Mouse (Mus musculus) limb, embryonic 11.5 days (tissue): ENCODE measurements around the gene Cacna2d1. TPM values are rescaled to one million over a fixed set of nuclear protein-coding genes. Genes with fewer than 3 reads are reported as not detected.

Experiments used
- ATAC-seq: fragments of 200-750 bp; cut with Nextera tagmentation; 2 replicates; pipeline ENCODE4 v1.8.0; 2017; ENCODE audit warnings: low read depth; ENCODE audit not compliant: insufficient number of reproducible peaks, low FRiP score, low TSS enrichment
- DNase-seq: peaks from one replicate; pipeline ENCODE4 v3.0.0-alpha.2; 2015; ENCODE audit warnings: low spot score
- H3K27ac ChIP-seq: fragments of 300-500 bp; sonication (generic); replicated peaks from 2 replicates; pipeline ENCODE4 v1.5.1; 2014; ENCODE audit warnings: low read depth, mild to moderate bottlenecking, low read length
- H3K27me3 ChIP-seq: fragments of 300-500 bp; sonication (generic); 2 replicates; pipeline ENCODE4 v1.6.1; 2014; ENCODE audit warnings: mild to moderate bottlenecking, low read length, mixed read lengths; ENCODE audit not compliant: control insufficient read depth, insufficient read depth
- H3K36me3 ChIP-seq: fragments of 300-500 bp; sonication (generic); 2 replicates; pipeline ENCODE4 v1.6.1; 2014; ENCODE audit warnings: mild to moderate bottlenecking, low read length, moderate library complexity, mixed read lengths; ENCODE audit not compliant: control insufficient read depth, insufficient read depth
- H3K4me1 ChIP-seq: fragments of 300-500 bp; sonication (generic); 2 replicates; pipeline ENCODE4 v1.6.1; 2014; ENCODE audit warnings: low read length, mixed read lengths; ENCODE audit not compliant: control insufficient read depth, insufficient read depth
- H3K4me2 ChIP-seq: fragments of 300-500 bp; sonication (generic); 2 replicates; pipeline ENCODE4 v1.6.1; 2014; ENCODE audit warnings: low read depth, mild to moderate bottlenecking, moderate library complexity; ENCODE audit not compliant: severe bottlenecking
- H3K4me3 ChIP-seq: fragments of 300-500 bp; sonication (generic); 2 replicates; pipeline ENCODE4 v1.5.1; 2014; ENCODE audit warnings: low read depth, low read length
- H3K9ac ChIP-seq: fragments of 300-500 bp; sonication (generic); 2 replicates; pipeline ENCODE4 v1.6.1; 2014; ENCODE audit warnings: mild to moderate bottlenecking, low read length
- H3K9me3 ChIP-seq: fragments of 300-500 bp; sonication (generic); 2 replicates; pipeline ENCODE4 v1.6.1; 2016; ENCODE audit warnings: low read length; ENCODE audit not compliant: control insufficient read depth
- WGBS: fragments of 180-500 bp; shearing (Covaris S2); extraction: QIAGEN DNeasy Blood & Tissue Kit; methylation state at CpG from one replicate; pipeline ENCODE4 v1.1.7; 2014; 5-methylcytosine and 5-hydroxymethylcytosine counted together
- polyA plus RNA-seq: library from polyadenylated mRNA; unstranded; fragments of >200 nt; fragmentation: Nextera tagmentation; extraction: Ambion mirVana; gene quantifications from 2 replicates; pipeline ENCODE4 v1.2.1, GENCODE M21; 2014

Gene Cacna2d1
- polyA plus RNA-seq, 1 experiment from 2014 or later = 9.5 TPM

DNA sequence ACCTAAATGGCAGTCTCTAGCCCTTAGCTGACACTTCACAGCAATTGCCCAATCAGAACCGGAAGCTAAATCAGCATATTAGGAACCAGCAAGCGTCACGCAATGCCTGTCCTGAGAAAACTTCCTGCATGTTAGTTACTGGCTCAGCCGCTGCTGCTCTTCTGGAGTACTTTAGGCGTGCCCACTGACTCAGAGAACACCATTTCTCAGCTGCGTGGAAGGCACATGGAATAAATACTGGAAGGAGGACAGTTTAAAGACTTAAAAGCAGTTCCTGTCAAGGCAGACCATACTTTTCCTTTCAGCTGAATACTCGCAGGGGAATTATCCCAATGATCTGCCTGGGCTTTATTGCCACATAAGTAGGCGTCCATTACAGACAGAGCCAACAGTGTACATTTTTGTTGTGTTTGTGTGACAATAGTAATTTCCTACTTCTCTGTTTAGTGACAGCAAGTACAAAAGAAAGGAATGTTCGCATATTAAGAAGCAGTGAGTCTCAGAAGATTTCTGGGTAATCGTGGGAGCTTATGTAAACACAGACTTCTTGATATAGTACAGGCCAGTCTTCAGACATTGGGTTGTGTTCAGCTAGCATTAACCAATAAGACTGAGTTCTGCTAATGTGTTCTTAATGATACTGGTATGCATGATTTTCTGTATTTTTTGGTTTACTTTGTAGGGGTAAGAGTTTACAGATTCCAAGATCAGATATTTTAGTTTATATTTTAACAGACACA lies 113.1 kb downstream of the Cacna2d1 start:
- no peak overlapping the region for H3K27ac ChIP-seq
- WGBS = 56% methylated on average over 10 of the region's 10 CpGs
- DNase-seq (no peak), ATAC-seq (no peak)
- no peak overlapping the region for H3K4me3 ChIP-seq
- no peaks in the 10 kb centered on the region for H3K4me1 ChIP-seq
- H3K27me3 ChIP-seq = no peaks in the 10 kb centered on the region
- H3K9me3 ChIP-seq = no peaks in the 10 kb centered on the region
- no peak overlapping the region for H3K9ac ChIP-seq
- H3K4me2 ChIP-seq = no peak overlapping the region
- H3K36me3 ChIP-seq = no peaks in the 10 kb centered on the region

DNA sequence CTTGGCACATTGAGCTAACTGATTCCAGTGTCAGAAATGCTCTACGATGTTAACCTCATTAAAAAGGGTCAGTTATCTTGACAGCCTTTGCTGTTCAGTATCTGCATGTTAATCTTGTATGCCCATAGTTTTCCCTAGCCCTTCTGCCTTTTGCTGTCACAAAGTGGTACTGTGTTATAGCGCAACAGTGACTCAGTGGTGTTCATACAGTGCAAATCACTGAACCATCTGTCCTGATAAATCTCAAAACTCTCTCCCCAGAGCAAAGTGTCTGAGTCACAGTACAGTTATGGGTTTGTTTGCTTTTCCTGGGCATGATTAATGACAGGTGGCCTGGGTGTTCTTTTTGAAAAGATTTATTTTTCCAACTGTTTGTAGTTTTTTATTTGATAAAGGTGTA lies 122.3 kb downstream of the Cacna2d1 start:
- Histone ChIP-seq H3K4me2 (no peak overlapping the region), H3K27me3 (no peaks in the 10 kb centered on the region), H3K9ac (no peak overlapping the region), H3K4me3 (no peak overlapping the region), H3K27ac (no peak overlapping the region), H3K9me3 (no peaks in the 10 kb centered on the region), H3K4me1 (no peaks in the 10 kb centered on the region), H3K36me3 (no peaks in the 10 kb centered on the region)
- no peak for ATAC-seq
- no peak for DNase-seq
- WGBS = 61% methylated on average over 2 of the region's 2 CpGs

DNA sequence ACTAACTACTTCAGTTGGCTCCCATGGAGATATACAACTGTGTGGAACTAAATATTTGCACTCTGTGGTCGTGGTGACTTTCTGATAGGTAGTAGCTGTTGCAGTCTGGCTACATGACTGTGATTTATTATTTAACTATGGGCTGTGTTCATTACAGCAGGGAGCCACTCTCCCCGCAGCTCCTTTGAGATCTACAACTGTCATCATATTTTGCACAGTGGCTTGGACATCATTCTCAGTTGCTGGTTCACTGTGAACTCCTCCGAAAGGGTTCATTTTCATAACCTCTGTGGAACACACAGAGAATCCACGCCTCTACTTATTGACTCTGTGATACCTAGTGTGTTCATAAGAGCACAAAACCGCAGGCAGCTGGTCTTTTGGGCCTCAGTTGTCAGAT lies 128.3 kb downstream of the Cacna2d1 start:
- no peaks in the 10 kb centered on the region for H3K27me3 ChIP-seq
- H3K4me2 ChIP-seq = no peak overlapping the region
- H3K4me1 ChIP-seq = no peaks in the 10 kb centered on the region
- no peaks in the 10 kb centered on the region for H3K36me3 ChIP-seq
- H3K9me3 ChIP-seq = no peaks in the 10 kb centered on the region
- H3K27ac ChIP-seq = no peak overlapping the region
- no peak overlapping the region for H3K4me3 ChIP-seq
- ATAC-seq (no peak), DNase-seq (no peak)
- H3K9ac ChIP-seq = no peak overlapping the region
- 54% methylated on average over 5 of the region's 5 CpGs for WGBS

DNA sequence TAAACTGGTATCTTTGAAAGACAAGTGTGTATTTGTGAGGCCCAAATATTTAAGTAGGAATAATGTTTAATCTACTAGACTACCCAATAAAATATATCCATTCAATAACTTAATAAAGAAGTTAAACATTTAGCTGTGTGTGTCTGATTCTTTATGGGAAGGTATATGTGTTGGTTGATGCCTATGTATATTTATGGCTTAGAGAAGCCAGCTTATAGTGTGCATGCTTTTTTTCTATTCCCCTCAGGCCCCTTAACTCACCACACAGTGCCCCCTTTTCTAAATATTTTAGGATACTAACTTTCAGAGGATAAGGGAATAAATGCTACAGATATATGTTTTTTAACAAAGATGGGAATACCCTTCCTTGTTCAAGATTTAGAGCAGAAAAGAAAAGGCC lies 128.8 kb downstream of the Cacna2d1 start:
- DNase-seq = no peak
- Histone ChIP-seq H3K4me2 (no peak overlapping the region), H3K4me3 (no peak overlapping the region), H3K4me1 (no peaks in the 10 kb centered on the region), H3K9ac (no peak overlapping the region), H3K27me3 (no peaks in the 10 kb centered on the region), H3K27ac (no peak overlapping the region), H3K36me3 (no peaks in the 10 kb centered on the region), H3K9me3 (no peaks in the 10 kb centered on the region)
- no peak for ATAC-seq

DNA sequence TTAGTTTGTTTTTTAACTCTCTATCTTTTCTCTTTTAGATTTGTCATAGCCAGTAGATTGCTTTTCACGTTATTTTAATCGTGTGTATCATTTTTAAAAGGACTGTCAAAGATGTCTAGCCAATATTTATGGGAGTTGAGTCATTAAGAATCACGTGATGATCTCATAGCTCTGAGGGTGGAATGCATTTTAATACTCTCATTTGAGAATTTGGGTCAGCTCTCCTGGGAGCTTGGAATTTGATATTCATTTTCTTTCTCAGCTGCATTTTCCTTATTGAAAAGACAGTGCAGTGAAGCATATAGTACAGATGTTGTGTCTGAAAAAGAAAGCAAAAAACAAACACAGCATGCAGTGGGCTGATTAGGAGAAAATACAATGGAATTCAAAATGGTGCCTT lies 129.5 kb downstream of the Cacna2d1 start:
- Histone ChIP-seq H3K9ac (no peak overlapping the region), H3K4me1 (no peaks in the 10 kb centered on the region), H3K4me3 (no peak overlapping the region), H3K36me3 (no peaks in the 10 kb centered on the region), H3K27ac (no peak overlapping the region), H3K27me3 (no peaks in the 10 kb centered on the region), H3K9me3 (no peaks in the 10 kb centered on the region), H3K4me2 (no peak overlapping the region)
- DNase-seq (no peak), ATAC-seq (no peak)
- WGBS = 60% methylated on average over 3 of the region's 3 CpGs

DNA sequence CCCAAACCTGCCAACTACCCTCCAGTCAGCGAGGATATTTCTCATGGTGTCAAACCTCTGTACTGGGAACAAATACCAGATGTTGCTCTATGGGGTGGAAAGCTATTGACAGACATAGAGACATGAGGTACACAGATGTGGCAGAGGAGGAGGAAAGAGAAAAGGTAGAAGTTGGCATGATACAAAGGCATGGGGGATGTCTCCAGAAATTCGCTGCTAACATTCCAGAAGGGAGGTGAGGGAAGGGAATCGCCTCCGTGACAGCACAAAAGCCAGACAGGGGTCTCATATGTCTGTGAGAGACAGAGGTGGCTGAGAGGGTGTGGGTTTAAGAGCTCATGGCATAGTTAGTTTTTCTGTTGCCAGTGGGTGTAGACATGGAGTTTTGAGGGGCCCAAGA lies 131.3 kb downstream of the Cacna2d1 start:
- peak; percentile 37 for DNase-seq
- WGBS = 30% methylated on average over 4 of the region's 4 CpGs

DNA sequence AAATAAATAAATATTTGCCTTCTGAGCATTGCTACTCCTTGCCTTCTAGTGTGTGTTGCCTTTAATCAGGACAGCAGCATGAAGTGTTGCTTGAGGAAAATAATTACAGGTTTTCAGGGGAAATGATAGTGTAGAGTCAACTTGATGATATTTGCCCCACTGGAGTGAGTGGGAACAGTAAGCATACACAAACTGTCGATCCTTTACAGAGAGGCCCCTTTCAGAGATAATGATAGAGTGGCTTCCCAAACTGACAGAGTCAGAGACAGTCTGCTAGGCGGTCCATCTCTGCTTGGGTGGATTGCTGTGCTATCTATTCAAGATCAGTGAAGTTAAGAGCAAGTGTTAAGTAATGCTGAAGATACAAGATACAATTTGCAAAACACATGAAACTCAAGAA lies 147.8 kb downstream of the Cacna2d1 start:
- H3K27me3 ChIP-seq = no peaks in the 10 kb centered on the region
- H3K4me1 ChIP-seq = 0 out of 2 replicates have a peak, but pooled peaks cover 2% of the 10 kb centered on the region
- 91% methylated on average over 2 of the region's 2 CpGs for WGBS
- DNase-seq = no peak
- no peak overlapping the region for H3K4me3 ChIP-seq
- H3K36me3 ChIP-seq = no peaks in the 10 kb centered on the region
- H3K9me3 ChIP-seq = no peaks in the 10 kb centered on the region
- ATAC-seq = no peak
- H3K4me2 ChIP-seq = no peak overlapping the region
- no peak overlapping the region for H3K27ac ChIP-seq
- no peak overlapping the region for H3K9ac ChIP-seq

More for the DNA sequence above, 131.3 kb downstream of the Cacna2d1 start:
- no peaks in the 10 kb centered on the region for H3K36me3 ChIP-seq
- H3K27ac ChIP-seq = no peak overlapping the region
- no peak overlapping the region for H3K4me2 ChIP-seq
- H3K4me1 ChIP-seq = no peaks in the 10 kb centered on the region
- peak; percentile 62; the same call in 1 of the 2 replicates for ATAC-seq
- no peak overlapping the region for H3K9ac ChIP-seq
- no peaks in the 10 kb centered on the region for H3K27me3 ChIP-seq
- H3K4me3 ChIP-seq = no peak overlapping the region
- H3K9me3 ChIP-seq = no peaks in the 10 kb centered on the region

DNA sequence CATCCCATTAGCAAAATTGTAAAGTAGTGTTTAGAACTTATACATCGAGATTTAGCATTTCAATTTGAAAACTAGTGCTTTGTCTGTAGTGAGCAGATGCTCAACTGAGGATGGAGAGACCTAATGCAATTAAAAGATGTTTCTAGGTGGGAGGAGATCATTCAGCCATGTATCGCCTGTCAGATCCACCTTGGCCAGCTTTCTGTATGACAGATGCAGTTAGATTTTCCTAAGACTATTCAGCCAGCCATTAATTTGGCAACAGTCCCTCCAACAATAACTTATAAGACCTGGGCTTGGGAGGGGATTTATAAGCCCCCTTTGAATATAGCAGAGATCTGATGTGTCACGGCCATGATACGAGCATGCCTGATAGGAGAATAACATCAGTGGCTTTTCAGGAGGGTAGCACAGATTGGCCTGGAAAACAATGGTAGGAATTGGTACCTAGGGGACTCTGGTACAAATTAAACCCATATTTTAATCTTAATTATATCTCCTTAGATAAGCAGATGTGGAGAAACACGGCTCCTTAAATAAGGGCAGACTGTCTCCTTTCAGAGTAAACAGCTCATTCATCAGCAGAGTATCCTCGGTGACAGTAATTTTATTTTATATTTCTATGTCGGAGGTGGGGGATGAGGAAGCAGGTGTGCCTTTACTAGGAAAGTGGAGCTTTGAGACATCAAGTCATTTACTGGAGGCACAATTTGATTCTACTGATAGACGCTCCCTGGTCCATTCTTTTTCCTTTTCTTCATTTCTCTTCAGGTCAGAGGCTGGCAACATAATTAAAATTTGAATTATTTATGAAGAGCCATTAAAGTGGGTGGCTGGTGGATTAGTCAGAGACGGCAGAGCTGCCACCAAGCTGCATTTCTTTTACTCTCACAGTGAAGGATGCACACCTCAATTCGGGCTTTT lies 152.8 kb downstream of the Cacna2d1 start:
- ATAC-seq (no peak), DNase-seq (no peak)
- Histone ChIP-seq H3K4me3 (no peak overlapping the region), H3K36me3 (no peaks in the 10 kb centered on the region), H3K4me1 (0 out of 2 replicates have a peak, but pooled peaks cover 2% of the 10 kb centered on the region), H3K9ac (no peak overlapping the region), H3K9me3 (no peaks in the 10 kb centered on the region), H3K27ac (no peak overlapping the region), H3K27me3 (no peaks in the 10 kb centered on the region), H3K4me2 (no peak overlapping the region)
- WGBS = 74% methylated on average over 10 of the region's 10 CpGs
